Mouse (Mus musculus) induced T-regulatory cell, adult 2 months (primary cell): ENCODE measurements around the gene Hist1h2ah.
"Not testable (repeated sequence)": the region's sequence is repeated elsewhere in the genome, so short reads cannot be mapped to it uniquely, and the experiment has no call there.

Experiments used
- DNase-seq: peaks from one replicate; pipeline ENCODE4 v3.0.0-alpha.2; 2012; ENCODE audit warnings: low read depth

The Hist1h2ah gene

GRCm38 (mm10) chr13:22035267-22036148 lies at the start of gene Hist1h2ah, which contains the start of gene Hist1h2bk:
Gene Hist1h2ah, minus strand, starts transcription at chr13:22035568.
Gene Hist1h2bk, plus strand, starts transcription at chr13:22035870.
- DNase-seq, result peak; percentile 95

GRCm38 (mm10) chr13:22084140-22084539 lies 48.8 kb upstream of the Hist1h2ah start, which contains the start of gene Vmn1r188:
Gene Vmn1r188, plus strand, starts transcription at chr13:22084440.
- DNase-seq, result not testable (repeated sequence)

GRCm38 (mm10) chr13:22063468-22063867 lies 28.1 kb upstream of the Hist1h2ah start:
- no peak for DNase-seq

- no peak for DNase-seq
Observed at GRCm38 (mm10) chr13:22061422-22061821, 26.1 kb upstream of the Hist1h2ah start.

- DNase-seq, result no peak
Observed at GRCm38 (mm10) chr13:22053754-22054153, 18.4 kb upstream of the Hist1h2ah start.

- no peak for DNase-seq
Observed at GRCm38 (mm10) chr13:22051523-22051859, 16.1 kb upstream of the Hist1h2ah start.

- DNase-seq, result peak; percentile 93
Observed at GRCm38 (mm10) chr13:22050591-22051522, 15.5 kb upstream of the Hist1h2ah start.

GRCm38 (mm10) chr13:22049737-22050440 lies 14.5 kb upstream of the Hist1h2ah start:
- peak; percentile 86 for DNase-seq

GRCm38 (mm10) chr13:22049041-22049440 lies 13.7 kb upstream of the Hist1h2ah start:
- peak; percentile 21 for DNase-seq

- peak; percentile 4 for DNase-seq
Observed at GRCm38 (mm10) chr13:22045311-22045710, 9.9 kb upstream of the Hist1h2ah start.

- DNase-seq, result no peak
Observed at GRCm38 (mm10) chr13:22044432-22045155, 9.2 kb upstream of the Hist1h2ah start.

- peak; percentile 89 for DNase-seq
Observed at GRCm38 (mm10) chr13:22043503-22044431, 8.4 kb upstream of the Hist1h2ah start.

- peak; percentile 99 for DNase-seq
Observed at GRCm38 (mm10) chr13:22042568-22043502, 7.5 kb upstream of the Hist1h2ah start, which contains the start of the genes Hist1h2ag and Hist1h2bj. Gene Hist1h2ag, minus strand, starts transcription at chr13:22042944. Gene Hist1h2bj, plus strand, starts transcription at chr13:22043214.

- DNase-seq, result peak; percentile 72
Observed at GRCm38 (mm10) chr13:22041651-22042567, 6.5 kb upstream of the Hist1h2ah start.

- DNase-seq, result peak; percentile 95
Observed at GRCm38 (mm10) chr13:22041142-22041536, 5.8 kb upstream of the Hist1h2ah start, which contains the start of gene Hist1h4i. Gene Hist1h4i, minus strand, starts transcription at chr13:22041362.

GRCm38 (mm10) chr13:22040464-22041141 lies 5.2 kb upstream of the Hist1h2ah start:
- peak; percentile 74 for DNase-seq

GRCm38 (mm10) chr13:22039951-22040463 lies 4.6 kb upstream of the Hist1h2ah start:
- DNase-seq, result no peak
